ENCODE assay signal across 17 mouse cellular contexts in the genomic region with DNA sequence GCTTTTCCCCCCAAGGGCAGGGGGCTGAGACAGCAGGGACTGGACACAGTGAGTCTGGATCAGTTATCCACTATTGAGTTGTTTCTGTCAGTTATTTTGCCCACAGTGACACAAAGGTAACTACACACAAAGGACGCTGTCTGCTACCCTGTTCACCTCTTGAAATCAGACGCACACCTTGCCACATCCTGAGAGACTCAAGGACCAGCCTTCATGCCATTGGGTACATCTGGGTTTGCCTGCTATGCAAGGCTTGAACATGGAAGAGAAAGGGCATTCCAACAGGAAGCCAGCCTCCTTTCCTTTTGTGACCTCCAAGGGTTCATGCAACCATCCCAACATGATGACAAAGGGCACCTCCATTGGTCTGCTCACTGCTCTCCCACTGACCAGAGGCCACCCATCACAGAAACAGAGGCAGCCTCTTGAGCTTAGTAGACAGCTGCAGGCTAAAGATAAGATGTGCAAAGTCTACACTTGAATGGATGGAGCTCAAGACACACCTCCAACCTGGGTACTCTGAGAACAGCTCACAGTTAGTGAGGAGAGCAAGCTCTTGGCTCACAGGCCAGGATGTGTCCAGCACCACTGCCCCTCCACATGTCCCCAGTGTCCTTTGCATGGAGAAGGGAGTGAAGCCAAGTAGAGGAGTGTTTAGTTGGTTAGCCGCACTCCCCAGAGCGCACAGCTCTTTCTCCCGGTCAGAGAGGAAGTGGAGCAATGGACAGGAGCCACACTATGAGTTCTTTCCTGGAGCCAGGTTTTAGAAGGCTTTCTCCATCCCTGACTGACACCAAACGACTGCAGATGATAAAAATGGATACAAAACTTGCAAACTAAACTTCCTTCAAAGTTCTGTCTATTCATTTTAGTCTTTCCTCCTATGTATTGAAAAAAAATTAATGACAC.
A peak's percentile ranks its signal among the peaks of the same experiment; 100 is the strongest.
DNase-seq lines count a peak whose midpoint lies in the region; ATAC-seq and TF ChIP-seq lines count a peak whose summit lies in the region.
"Had no signal": no experiment of that assay in that cellular context is flagged by ENCODE, and none has a peak within 500 bp of the region (broad histone marks: within the 10 kb centered on the region; RNA-seq: fewer than 3 reads in every experiment).

No protein-coding gene starts in this region.

- H3K36me3 ChIP-seq in kidney, embryonic 15.5 days = peaks cover 55% of the 10 kb centered on the region
- peaks cover 12% of the 10 kb centered on the region for H3K36me3 ChIP-seq in erythroblast, embryonic 14.5 days (ENCODE audit: control insufficient read depth)
- peaks cover 18% of the 10 kb centered on the region for H3K36me3 ChIP-seq in liver, postnatal 0 days (replicated peaks; ENCODE audit: insufficient read depth, low read length)
- H3K36me3 ChIP-seq: midbrain, embryonic 15.5 days had no signal

- no peak for TF ChIP-seq CTCF in liver, postnatal 0 days (IDR thresholded peaks at IDR 0.05; ENCODE audit: low read depth)

- no peak overlapping the region for H3K4me3 ChIP-seq in kidney, embryonic 15.5 days (replicated peaks)
- peak overlapping the region; percentile 38 for H3K4me3 ChIP-seq in erythroblast, embryonic 14.5 days (replicated peaks)
- H3K4me3 ChIP-seq in liver, postnatal 0 days (ENCODE audit: low read depth, low read length) = no peak overlapping the region
- H3K4me3 ChIP-seq: forebrain, embryonic 13.5 days; heart, adult 2 months; midbrain, embryonic 15.5 days; neural tube, embryonic 12.5 days had no signal

- intact Hi-C loops in left cerebral cortex, postnatal 36 days (cut with DNase I) = no loop called here
- intact Hi-C loops in left cerebral cortex, postnatal 10 days (cut with DNase I) = no loop called here

- no peaks in the 10 kb centered on the region for H3K27me3 ChIP-seq in kidney, embryonic 15.5 days
- no peaks in the 10 kb centered on the region for H3K27me3 ChIP-seq in erythroblast, embryonic 14.5 days (ENCODE audit: control insufficient read depth)
- no peaks in the 10 kb centered on the region for H3K27me3 ChIP-seq in liver, postnatal 0 days (ENCODE audit: insufficient read depth, low read length)
- H3K27me3 ChIP-seq: forebrain, embryonic 13.5 days; midbrain, embryonic 15.5 days; neural tube, embryonic 12.5 days had no signal

- peak; percentile 56; the same call in 1 of the 2 replicates for ATAC-seq in kidney, embryonic 15.5 days (replicated peaks; ENCODE audit: low FRiP score)
- ATAC-seq in liver, postnatal 0 days = peak; percentile 97
- ATAC-seq: CD4-positive, CD25-positive, alpha-beta regulatory T cell, adult 4 months; forebrain, embryonic 13.5 days; lung, postnatal 0 days; midbrain, embryonic 15.5 days had no signal

- H3K9ac ChIP-seq in kidney, embryonic 15.5 days = no peak overlapping the region
- H3K9ac ChIP-seq in liver, postnatal 0 days (replicated peaks) = no peak overlapping the region
- H3K9ac ChIP-seq: forebrain, embryonic 13.5 days; midbrain, embryonic 15.5 days; neural tube, embryonic 12.5 days had no signal

- no peaks in the 10 kb centered on the region for H3K9me3 ChIP-seq in kidney, embryonic 15.5 days (replicated peaks)
- H3K9me3 ChIP-seq in erythroblast, embryonic 14.5 days (ENCODE audit: control insufficient read depth, low read length) = no peaks in the 10 kb centered on the region
- H3K9me3 ChIP-seq in liver, postnatal 0 days (ENCODE audit: low read length) = no peaks in the 10 kb centered on the region
- H3K9me3 ChIP-seq: forebrain, embryonic 13.5 days; midbrain, embryonic 15.5 days; neural tube, embryonic 12.5 days had no signal

- H3K27ac ChIP-seq in kidney, embryonic 15.5 days = no peak overlapping the region
- no peak overlapping the region for H3K27ac ChIP-seq in liver, postnatal 0 days (ENCODE audit: low read depth)
- H3K27ac ChIP-seq: forebrain, embryonic 13.5 days; heart, adult 2 months; midbrain, embryonic 15.5 days; neural tube, embryonic 12.5 days had no signal

- H3K4me1 ChIP-seq in kidney, embryonic 15.5 days = no peaks in the 10 kb centered on the region
- H3K4me1 ChIP-seq in erythroblast, embryonic 14.5 days (ENCODE audit: control insufficient read depth) = peaks cover 66% of the 10 kb centered on the region
- peaks cover 15% of the 10 kb centered on the region for H3K4me1 ChIP-seq in liver, postnatal 0 days (ENCODE audit: insufficient read depth)
- H3K4me1 ChIP-seq: forebrain, embryonic 13.5 days; midbrain, embryonic 15.5 days; neural tube, embryonic 12.5 days had no signal

- peak; percentile 84 for TF ChIP-seq EP300 in liver, postnatal 0 days (IDR thresholded peaks at IDR 0.05; ENCODE audit: low read depth)

- DNase-seq in kidney, postnatal 14 days = no peak
- DNase-seq in c-Kit-negative CD71-positive TER-119-positive erythroid progenitor cells, embryonic 14.5 days (ENCODE audit: low read depth, low spot score) = peak; percentile 78
- DNase-seq in liver, postnatal 0 days = no peak
- DNase-seq in left cerebral cortex, postnatal 36 days (ENCODE audit: low spot score in 2 of 2) = no peak
- DNase-seq in left cerebral cortex, postnatal 10 days (ENCODE audit: extremely low spot score in 1 of 2, low spot score in 2 of 2) = no peak
- no peak for DNase-seq in cerebellum, postnatal 10 days
- DNase-seq: cerebellum, adult 8-10 months; heart, adult 2 months; kidney, postnatal 10 days; thymus, adult 18-20 months had no signal

- 88% methylated on average over 6 of the region's 6 CpGs for WGBS in kidney, embryonic 15.5 days
- WGBS in liver, postnatal 0 days (ENCODE audit: insufficient replicate concordance) = 71% methylated on average over 6 of the region's 6 CpGs

- H3K4me2 ChIP-seq in kidney, embryonic 15.5 days = no peak overlapping the region
- peak overlapping the region; percentile 27 for H3K4me2 ChIP-seq in liver, postnatal 0 days (ENCODE audit: low read depth, low read length)
- H3K4me2 ChIP-seq: forebrain, embryonic 13.5 days; midbrain, embryonic 15.5 days; neural tube, embryonic 12.5 days had no signal
